Mouse (Mus musculus) right cerebral cortex, postnatal 25 days (tissue): ENCODE results near the gene Klhl32.
"Not testable (repeated sequence)": the region's sequence is repeated elsewhere in the genome, so short reads cannot be mapped to it uniquely, and the experiment has no call there.

Experiments used
- DNase-seq: peaks from one replicate; pipeline ENCODE4 v3.0.0; 2022

The Klhl32 gene

DNA sequence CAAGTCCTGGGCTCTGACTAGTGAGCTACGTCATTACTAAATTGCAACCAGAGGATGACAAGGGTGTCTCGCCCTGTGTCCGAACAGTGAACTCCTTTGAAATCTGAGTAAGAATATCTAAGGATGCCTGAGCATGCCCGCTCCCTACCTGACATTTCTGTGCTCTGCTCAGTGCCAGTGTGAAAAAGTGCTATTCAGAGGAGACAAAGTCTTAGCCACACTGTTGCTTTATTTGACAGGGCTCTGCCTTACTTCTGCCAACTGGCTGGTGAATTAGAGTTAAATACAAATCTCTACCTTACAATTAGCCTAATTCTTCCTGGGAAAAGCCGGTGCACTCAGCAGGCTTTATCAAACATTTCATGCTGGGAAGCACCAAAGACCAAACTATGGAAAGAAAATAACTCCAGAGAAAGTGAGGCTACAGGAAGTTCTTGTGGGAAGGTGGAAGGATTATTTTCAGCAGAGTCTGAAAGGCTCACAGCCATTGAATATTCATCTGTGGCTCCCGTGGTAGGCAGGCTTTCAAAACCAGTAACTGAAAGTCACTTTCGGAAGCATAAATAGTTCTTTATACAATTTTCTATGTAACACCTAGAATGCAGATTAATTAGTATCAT, 57.1 kb downstream of the Klhl32 start:
- no peak for DNase-seq

DNA sequence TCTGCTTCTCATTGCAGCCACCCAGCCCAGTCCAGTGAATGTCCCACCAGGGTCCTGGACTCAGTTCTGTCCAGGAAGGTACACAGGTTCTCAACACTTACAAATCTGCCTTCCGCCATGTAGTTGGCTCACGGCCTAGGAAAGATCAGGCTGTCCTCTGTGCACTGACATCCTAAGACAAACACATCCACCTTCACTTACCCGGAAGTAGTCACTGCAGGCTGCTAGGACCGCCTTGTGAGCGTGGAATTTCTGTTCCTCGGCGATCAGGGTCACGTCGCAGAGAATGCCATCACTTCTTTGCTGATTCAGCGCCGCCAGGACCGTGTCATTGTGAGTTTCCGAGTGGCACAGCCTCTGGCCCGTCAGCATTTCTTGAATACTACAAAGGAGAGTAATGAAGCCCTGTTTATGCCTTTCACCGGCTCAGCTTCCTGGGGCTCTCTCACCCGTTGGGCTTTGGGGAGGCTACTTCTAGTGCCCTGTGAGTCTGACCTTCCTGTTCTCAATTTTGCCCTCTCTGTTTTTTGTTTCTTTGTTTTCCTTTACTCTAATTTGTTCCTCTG, 58.4 kb downstream of the Klhl32 start:
- no peak for DNase-seq

DNA sequence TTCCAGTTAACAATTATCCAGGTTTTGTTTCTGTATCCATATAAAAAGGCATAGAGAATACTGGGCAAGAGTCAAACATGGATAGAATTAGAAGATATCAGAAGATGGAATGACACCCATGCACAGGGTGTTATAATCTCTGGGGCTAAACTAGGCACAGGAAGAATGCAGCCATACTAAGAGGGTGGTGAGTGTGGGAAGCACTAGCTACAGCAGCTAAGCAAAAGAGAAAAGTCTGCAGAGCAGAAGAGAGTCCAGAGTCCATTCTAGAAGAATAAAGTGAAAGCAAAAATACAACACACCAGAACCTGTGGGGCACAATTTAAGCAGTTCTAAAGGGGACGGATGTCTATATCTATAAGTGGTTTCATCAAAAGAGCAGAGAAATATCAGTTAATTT, 61.6 kb downstream of the Klhl32 start:
- DNase-seq, result no peak

DNA sequence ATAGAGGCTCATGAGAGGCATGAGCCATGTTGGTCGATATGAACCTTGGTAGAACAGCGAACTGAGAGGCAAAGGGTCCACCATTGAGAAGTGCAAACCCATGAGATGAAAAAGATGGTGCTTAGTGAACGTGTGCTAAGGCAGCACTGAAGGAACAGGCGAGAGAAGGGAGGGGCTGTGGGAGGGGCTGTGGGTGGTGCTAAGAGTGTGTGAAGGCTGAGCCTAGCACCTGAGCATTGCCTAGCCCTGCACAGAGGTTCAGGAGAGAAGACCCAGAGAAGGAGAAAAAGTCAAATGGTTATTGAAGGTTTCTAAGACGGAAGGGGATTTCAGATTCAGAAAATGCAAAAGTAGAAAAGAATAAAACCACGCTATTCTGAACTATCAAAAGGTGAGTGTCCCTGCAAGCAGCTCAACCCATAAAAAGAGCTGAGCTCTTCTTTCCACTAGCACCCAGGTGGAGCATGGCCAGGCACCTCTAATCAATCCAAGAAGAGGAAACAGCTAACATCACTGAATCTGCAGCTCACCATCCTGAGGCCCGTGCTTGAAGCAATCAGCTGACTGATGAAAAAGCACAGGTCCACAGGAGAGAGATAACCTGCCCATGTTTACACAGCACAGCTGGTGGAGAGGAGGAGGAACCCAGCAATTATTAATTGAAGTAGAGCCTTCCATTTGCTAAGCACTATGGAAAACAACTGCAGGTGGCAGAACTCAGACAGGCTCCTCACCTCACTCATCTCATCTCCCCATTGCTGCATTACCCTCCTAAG, 65.0 kb downstream of the Klhl32 start:
- no peak for DNase-seq

DNA sequence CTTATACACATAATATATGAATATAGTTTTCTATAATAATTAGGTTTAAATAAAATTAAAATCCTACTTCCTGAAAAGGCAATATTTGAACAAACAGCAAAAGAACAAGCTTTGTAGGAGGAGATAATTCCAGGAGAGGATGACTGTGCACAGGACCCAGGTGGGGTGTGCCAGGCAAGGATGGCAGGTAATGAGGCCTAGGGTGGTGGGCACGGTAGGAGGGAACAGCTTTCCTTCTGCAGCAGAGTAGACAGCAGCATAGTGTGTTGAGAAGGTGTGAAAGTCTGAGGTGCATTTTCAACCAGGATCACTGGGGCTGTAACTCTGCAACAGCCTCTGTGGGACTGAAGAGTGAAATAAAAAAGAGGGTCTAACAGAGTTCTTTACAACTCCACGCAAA, 85.0 kb downstream of the Klhl32 start:
- no peak for DNase-seq

DNA sequence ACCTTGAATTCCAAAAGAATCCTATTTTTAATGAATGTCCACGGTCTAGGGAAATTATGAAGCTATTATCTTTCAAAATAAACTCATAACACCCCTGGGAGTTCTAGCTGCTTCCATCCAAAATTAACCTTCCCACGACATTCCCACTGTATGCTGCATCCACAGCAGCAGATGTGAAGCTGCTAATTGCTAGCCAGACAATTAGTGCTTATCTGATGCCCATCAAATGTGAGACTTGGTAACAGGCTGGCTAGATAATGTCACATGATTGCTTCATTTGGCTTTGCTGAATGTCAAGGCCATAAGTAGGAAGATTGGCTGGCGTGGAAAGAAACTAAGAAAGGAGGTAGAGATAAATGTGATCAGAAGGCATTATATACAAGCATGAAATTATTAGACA, 85.5 kb downstream of the Klhl32 start:
- DNase-seq, result no peak

DNA sequence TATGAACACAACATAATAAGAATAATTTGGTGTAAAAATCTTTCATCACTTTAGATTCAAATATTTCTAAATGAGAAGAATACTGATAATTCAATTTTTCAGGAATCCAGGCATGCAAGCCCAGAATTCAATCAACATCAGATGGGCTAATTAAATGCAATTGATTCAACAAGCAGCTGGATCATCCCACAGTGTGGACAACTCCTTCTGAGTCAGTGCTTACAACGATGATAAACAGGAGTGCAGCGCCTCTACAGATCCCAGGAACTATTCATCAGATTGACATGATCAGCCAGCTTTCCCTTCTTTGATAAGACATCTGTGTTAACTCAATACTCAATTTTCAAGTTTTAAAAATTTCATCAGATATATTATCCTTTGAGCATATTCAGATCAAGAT, 86.4 kb downstream of the Klhl32 start:
- no peak for DNase-seq

DNA sequence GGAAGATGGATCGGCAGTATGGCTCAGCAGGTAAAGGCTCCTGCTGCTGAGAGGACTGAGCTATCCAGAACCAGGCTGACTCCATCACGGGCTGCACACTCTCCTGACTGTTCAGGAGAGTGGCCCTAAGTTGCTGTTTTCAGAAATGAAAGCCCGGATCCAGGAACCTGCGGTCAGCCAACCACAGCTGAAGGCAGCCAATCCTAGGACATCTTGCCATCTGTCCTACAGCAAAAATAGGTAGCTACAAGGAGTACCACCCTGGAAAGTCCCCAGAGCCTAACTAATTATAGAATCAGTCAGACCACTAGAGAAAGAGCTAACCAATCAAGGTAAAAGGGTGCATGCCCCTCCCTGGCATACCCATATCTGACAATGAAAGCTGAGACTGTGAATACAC, 87.5 kb downstream of the Klhl32 start:
- no peak for DNase-seq

DNA sequence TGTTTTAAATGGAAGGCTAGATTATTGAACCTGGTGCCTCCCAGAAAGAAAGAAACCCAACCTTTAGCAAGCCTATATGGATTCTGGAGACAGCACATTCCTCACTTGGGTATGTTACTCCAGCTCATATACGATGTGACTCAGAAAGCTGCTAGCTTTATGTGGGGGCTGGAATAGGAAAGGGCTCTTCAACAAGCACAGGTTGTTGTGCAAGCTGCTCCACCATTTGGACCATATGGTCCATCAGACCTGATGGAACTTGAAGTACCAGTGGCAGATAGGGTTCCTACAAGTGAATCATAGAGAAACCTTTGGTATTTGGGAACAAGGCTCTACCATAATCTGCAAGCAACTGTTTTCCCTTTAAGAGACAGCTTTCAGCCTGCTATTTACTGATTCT, 92.0 kb downstream of the Klhl32 start:
- peak; percentile 14 for DNase-seq

DNA sequence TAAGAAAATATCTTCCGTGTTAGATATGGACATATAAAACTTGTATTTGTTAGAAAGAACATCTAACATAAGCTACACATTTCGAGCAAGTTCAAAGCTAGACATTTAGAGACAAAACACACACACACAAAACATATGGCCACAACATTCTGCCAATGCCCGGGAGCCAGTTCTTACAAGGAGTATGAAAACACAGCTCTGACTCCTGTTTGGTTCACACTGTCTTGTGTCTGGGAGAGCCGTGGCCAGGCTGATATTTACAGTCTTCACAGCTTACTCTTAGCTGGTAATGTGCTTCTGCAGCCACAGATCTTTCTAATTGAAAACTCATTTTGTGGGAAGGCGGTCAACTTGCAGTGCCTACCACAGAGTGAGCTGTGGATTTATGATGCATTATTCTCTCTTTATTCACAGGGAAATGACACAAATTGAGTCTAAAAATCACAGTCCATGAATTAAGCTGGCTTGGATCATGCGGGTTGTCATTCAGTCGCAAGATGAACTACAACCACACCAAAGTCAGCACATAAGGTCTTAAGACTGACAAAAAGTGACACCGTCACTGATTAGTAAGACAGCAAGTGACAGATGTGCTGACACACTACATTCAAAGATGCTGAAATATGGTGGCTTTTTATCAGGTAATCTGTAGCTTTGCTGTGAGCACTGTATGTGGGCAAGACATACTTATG, 98.3 kb downstream of the Klhl32 start:
- no peak for DNase-seq

DNA sequence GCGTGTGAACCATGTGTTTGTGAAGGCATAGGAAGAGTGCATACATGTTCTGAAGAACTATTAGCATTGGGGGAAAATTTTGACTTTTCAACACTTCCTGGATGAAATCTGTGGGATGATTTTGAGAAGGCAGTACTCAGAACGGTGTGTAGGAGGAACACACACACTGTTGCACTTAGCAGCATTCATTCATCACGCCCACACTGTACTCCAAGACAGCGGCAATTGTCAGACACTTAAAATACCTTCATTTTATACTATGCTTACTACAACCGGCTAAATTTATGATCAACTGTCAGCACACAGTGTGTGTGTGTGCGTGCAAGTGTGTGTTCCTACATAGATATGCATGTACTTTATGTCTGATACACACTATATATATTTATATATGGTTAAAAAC, 113.8 kb downstream of the Klhl32 start:
- DNase-seq, result peak; percentile 15

DNA sequence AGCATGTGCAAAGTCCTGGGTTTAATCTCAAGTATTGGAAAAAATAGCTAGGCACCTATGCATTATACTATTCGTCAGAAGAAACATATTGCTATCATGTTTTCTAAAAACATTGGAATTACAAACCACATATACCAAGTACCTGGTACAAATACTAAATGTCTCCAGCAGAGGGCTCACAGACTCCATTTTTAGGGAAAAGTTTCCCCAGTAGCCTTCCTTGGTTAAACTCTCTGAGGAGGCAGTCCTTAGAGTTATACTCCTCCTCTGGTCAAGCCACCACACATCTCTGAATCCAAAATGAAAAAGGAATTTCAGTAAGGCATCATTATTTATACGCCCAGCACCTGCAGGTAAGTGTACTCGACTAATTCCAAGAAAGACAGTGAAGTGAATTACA, 130.1 kb downstream of the Klhl32 start:
- peak; percentile 38 for DNase-seq

DNA sequence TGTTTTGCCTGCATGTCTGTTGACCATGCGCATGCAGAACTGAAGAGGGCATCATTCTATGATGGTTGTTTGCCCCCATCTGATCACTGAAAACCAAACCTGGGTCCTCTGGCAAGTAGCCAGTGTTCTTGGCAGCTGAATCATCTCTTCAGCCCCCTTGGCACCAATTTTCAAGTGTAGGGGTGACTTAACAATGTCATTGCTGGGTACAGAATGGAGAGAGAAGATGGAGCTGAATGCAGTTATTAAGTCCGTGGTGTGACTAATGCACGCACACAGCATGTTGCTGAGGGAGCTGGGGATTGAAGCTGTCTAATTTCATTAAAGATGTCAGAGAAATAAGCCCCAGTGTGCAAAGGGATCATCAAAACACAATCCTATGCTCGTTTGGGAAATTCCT, 135.4 kb downstream of the Klhl32 start:
- no peak for DNase-seq

DNA sequence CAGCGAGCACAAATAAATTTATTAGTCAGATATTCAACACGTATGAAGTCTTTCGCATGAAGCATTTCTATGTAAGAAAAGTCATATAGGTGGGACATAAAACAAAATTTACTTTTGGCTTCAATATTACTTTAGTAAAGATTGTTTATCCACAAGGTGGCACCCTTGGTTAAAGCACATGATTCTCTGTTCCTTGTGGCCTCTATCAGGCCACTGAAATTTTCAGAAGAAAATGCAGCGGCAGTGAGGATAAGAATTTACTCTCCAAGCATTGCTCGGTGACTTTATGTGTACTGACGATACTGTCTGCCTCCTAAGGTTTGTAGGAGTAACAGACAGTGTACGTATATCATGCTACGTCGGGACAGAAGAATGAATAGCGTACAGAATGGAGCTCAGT, 136.6 kb downstream of the Klhl32 start:
- DNase-seq, result no peak

DNA sequence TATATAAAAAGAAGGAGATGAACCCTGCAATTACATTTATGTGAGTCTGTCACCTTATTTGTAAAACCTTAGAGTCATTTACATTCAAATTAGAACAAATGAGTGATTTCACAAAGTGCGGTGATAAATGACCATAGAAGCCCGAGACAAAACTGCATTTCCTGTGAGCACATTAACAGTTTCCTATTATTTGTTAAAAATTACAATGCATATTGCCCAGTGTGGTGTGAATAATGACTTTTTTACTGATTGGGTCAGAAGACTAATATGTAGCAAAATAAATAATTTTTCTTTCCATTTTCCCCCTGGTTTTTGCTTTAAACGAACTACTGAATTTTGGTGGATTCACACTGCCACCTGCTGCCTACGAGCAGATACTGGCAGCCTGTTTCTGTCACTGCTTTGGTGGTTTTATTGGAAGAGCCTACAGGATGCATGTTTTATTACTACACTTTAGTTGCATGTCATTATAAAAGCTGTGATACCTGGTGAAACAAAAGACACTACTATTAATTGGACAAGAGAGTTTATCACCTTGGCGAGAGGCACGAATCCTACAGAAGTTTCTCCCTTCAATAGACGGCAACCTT, 152.3 kb downstream of the Klhl32 start:
- peak; percentile 24 for DNase-seq

DNA sequence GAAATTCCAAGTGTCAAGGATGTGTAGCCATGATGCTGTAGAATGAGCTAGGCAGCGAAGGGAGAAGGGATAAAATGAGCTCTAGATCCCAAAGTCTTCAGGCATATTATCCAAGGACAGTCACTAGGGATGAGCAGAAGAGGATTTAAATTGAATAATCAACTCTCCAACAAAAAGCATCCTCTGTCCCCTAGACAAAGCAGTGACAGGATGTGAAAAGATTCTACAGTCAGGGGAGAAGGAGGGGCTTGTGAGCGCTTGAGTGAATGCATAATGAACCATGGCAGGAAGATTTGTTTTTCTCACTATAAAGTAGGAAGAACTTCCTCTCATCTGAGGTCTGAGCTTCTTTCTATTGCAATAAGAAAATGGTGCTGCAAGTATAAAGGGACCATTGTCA, 170.8 kb downstream of the Klhl32 start:
- no peak for DNase-seq

DNA sequence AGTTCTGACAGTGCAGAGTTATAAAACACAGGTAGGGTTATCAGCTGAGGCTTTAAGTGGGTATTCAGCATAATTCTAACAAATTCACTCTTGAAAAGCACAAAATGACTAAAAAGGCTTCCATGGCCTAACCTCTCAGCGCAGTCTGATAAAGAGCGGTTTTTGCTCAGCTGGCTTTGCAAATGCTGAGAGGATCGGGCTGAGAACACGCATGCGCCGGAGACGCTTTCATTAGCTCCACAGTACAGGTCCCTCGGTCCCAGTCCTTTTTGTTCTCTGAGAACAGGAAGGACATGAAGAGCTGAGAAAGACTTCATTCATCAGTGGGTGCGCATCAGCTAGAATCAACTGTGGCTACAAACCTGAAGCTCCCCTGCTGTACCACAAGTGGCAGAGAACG, 180.9 kb downstream of the Klhl32 start:
- no peak for DNase-seq

DNA sequence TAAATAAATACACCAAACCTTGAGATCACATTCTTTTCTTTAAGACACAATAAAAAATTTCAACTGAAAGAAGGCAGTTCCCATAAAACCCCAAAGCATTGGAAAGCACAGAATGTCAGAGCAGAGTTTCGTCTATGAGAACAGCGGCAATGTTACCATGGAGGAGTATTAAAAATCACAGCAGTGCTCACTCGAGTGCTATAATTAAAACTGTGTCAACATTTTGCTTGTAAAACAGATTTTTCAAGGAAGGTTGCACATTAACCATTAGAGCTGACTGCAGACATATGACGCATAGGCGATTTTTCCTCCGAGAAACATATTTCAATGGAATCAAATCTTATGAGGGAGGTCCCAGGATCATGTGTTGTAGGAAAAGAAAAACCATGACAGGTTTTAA, 191.7 kb downstream of the Klhl32 start:
- DNase-seq, result no peak

DNA sequence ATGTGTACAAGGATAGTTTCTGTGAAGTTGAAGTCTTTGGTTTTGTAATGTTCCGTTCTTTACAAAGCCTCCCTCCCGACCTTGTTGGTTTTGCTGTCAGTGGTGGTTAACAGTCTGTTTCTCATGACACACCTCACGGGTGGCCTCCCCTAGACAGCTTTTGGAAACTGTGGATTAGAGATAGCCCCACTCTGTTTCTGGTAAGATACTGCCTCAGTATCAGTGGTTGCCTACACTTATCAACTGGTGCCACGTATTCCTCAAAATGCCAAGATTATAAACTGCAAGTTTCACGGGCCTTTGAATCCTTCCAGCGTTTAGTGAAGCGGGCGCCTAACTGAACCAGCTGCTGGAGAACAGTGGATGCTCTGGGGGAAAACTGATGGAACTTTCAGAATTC, 206.2 kb downstream of the Klhl32 start:
- DNase-seq, result not testable (repeated sequence)

DNA sequence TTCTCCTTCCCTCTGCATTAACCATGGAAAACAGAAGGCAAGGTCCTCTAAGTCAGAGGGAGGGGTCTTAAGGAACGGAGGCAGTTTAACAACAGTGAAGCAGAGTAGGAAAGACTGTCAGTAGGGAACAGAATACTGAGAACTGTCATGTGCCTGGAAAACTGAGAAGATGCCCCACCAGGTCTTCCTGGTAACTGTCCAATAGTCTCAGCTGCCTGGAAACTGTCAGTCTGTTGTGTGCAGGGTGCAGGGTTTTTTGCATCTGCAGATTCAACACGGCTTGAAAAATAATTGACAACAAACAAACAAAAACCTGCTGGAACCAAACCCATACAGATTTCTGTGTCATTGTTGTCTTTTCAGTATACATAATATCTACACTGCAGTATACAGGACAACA, 208.6 kb downstream of the Klhl32 start:
- DNase-seq, result no peak

DNA sequence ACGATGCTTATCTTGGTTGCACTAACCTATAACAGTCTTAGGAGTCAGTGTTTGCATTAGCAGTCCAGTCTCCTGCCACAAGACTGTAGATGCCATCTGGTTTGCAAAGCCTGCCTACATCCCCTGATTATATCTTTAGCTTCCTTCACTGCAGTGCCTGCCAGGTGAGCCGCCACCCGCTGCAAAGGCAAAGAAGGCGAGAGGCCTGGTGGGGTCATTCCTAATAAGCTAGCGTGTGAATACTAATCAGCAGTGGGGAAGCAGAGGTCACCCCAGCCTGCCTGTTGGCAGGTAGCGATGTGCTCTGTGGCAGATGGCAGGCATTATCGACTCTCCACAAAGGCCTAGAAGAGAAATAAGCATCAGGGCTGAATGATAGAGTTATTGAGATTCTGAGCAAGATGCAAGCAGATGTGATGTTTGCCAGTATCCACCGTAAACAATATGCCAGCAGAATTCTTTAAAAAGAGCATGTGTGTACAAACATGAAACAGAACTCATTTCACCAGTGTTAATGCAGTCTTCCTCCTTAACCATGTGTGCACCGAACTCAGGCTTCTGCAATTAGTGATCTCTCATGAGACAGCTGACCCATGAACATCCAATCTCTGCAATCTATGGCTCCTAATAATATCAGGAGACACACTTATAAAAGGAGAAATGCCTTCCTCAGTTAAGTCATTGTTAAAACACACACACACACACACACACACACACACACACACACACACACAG, 219.6 kb downstream of the Klhl32 start:
- DNase-seq, result peak; percentile 30

DNA sequence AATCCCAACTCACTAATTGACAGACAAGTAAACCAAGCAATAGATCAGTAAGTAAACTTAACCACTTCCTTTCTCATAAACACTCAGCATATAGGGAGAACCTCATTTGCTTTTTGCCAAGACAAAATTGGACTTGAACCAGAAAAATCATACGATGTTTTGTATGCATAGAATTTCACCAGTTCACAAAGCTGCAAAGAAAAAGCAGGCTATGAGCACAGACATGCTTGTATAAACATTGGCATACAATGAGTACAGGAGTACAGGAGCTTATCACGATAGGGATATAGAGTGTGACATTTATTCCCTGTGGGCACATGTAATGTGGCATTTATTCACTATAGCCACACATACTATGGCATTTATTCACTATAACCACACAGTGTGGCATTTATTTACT, 220.5 kb downstream of the Klhl32 start:
- DNase-seq, result no peak

DNA sequence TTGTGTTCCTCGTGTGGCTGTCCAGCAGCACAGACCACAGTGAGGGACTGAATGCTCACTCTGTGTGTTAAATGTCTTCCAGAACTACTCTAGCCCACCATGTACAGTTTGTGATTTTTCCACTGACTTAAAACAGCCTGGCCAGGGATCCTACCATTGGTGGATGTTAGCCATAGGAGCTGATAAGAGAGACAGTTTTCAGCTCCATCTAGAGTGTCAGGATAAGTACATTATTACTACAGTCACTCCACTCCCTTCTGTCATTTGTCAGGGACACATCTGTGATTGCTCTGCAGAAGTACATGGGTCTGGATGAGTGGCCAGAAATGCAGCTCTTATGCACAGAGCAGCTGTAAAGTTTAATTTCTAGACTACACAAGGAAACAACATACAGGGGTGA, 223.1 kb downstream of the Klhl32 start:
- DNase-seq, result no peak
